Mouse (Mus musculus) layer of hippocampus, adult 2 months (tissue): ENCODE results near the gene BC049730. TPM values are rescaled to one million over a fixed set of nuclear protein-coding genes. Genes with fewer than 3 reads are reported as not detected.
"Not testable (repeated sequence)": the region's sequence is repeated elsewhere in the genome, so short reads cannot be mapped to it uniquely, and the experiment has no call there.

Experiments used
- DNase-seq, 2 experiments: peaks; one replicate each; pipeline ENCODE4 v3.0.0; 2022; ENCODE audit warnings: low spot score in 2 of 2
- H3K27ac ChIP-seq: fragments of 200-600 bp; 2 replicates; pipeline ENCODE4 v1.8.1; 2022
- H3K4me3 ChIP-seq: fragments of 200-600 bp; 2 replicates; pipeline ENCODE4 v1.8.1; 2022; ENCODE audit warnings: mild to moderate bottlenecking
- CTCF ChIP-seq: fragments of 200-600 bp; conservative IDR thresholded peaks from 2 replicates; pipeline ENCODE4 v1.8.1; 2022; ENCODE audit warnings: antibody characterized with exemption, mild to moderate bottlenecking, moderate library complexity
- long read RNA-seq, 2 experiments: library from polyadenylated mRNA; stranded (forward); transcript quantifications; one replicate each; pipeline ENCODE4 v2.0.0; 2021; ENCODE audit warnings: borderline mapping rate in 2 of 2
- total RNA-seq, 2 experiments: library from RNA; stranded (reverse); gene quantifications; 2 replicates each; pipeline ENCODE4 v1.2.3; 2021

BC049730 gene
- not detected for total RNA-seq
- long read RNA-seq, experiment 1 = 0 reads
- long read RNA-seq, experiment 2 = 0 reads

DNA sequence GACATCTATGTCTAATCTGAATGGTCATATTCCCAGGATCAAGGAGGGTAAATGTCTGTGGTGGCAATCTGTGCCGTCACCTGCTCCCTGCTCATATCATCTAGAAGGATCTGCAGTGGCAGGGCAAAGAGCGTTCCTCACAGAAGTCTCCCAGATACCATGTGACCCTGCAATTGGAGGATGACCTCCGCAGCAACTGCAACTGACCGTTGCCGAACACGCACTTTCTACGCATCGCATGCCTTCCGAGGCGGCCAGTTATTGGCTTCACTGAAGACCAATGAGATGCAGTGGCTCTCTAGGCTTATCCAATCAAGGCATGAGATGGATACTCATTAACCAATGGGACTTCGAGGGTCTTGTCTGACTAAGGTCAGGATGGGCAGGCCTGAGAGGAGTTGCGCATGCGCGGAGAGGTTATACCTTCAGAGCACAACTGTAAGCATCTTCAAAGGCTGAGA, at the start of gene BC049730:
BC049730 (plus strand) TSS at position 411 of the 461 bp plus-strand sequence.
- no peak for DNase-seq
- no peak for TF ChIP-seq CTCF
- H3K27ac ChIP-seq = no peak within 1 kb of the TSS
- no peak within 1 kb of the TSS for H3K4me3 ChIP-seq

DNA sequence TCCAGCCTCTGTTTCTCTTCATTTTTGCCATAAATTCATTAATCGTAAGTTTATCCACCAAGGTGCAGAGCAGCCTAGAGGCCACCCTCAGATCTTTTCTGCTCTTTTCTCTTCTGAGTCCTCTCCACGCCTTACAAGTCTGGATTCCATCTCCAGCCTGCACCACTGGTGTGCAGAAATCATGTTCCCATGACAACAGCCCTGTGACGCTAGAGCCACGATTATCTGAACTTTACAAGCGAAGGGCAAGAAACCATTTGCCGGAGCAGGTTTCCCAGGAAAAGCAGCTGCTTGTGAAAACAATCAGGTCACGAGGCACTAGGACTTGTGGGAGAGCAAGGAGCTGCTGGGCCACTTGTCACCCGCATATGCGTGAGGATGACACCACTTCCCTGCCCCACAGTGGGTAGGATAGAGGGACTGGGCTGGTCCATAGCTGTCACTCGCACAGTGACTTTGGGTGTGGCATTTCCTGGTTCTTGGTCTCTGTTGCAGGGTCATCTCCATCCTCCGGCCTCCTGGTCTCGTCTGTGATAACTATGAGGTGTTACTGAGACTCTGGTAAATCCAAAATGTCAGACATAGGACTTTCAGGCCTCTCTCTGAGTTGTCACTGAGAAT, 49.2 kb upstream of the BC049730 start:
- peak in 1 of 2 experiments; percentile 12 for DNase-seq
- H3K27ac ChIP-seq = no peak overlapping the region
- H3K4me3 ChIP-seq = no peak overlapping the region
- no peak for TF ChIP-seq CTCF

DNA sequence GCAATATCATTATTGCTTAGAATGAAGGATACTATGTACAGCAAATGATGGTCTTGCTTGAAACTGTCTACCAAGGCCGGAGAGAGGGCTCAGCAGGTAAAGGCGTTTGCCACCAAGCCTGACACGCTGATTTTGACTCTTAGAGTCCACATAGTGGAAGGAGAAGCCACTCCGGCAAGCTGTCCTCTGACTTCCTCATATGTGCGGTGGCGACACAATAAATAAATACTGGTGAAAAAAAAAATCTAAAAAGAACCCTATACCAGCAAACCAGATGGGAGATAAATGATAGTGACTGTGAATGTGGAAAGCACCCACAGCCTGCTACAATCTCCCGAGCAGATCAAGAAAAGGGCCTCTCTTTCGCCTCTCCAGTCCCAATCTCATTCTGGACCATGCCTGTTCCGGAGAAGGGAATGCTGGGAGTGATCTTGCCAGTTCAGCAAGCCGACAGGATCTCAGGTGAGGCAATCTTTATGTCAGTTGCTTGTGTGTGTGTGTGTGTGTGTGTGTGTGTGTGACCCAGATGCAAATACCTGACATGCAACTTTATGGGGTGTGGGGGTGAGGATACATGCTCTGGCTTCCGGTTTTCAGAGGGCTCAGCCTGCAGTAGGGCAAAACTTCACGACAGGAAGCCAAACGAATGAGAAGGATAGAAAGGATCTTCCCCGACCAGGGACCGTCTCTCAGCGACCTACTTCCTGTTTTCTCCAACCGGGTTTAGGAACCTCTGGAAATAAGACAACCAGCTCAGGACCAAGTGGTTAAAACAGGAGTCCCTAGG, 47.7 kb upstream of the BC049730 start:
- no peak for TF ChIP-seq CTCF
- no peak overlapping the region for H3K4me3 ChIP-seq
- H3K27ac ChIP-seq = no peak overlapping the region
- DNase-seq = no peak

DNA sequence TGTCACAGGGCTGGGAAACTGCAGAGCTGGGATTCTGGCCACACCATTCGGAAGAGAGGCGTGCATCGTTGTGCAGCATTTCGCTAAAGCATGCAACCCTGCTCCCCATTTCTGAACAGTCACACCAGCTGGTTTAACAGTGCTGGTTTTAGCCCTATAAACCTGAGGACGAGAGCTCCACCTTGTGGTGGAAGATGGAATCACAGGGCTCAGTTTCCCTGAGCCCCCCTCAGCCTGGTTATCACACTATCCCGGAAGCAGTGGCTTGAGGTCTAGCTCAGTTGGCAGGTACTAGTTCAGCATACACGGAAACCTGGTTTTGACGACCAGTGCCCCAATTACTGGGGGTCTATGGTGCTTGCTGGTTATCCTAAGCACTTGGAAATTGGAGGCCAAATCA, 46.5 kb upstream of the BC049730 start:
- peak; percentile 96 for TF ChIP-seq CTCF
- DNase-seq = peak; percentile 34 to 79
- H3K4me3 ChIP-seq = no peak overlapping the region
- no peak overlapping the region for H3K27ac ChIP-seq

DNA sequence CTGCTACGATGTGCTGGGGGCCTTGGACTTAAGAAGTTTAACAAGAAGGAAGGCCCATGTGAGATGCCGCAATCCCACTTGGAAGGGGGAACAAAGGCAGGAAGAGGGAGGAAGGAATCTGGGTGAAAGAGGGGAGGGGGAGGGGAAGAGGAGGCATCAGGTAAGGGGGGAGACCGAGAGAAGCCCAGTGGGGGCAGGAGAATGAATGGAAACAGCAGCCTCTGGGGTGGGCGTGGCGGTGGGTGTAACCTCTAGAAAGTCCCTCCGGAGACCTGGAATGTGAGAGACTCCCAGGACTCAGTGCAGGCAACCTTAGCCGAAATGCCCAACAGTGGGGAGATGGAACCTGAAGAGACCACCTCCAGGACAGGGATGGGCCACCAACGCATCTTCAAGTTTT, 44.7 kb upstream of the BC049730 start:
- TF ChIP-seq CTCF = no peak
- Histone ChIP-seq H3K27ac (no peak overlapping the region), H3K4me3 (no peak overlapping the region)
- no peak for DNase-seq

DNA sequence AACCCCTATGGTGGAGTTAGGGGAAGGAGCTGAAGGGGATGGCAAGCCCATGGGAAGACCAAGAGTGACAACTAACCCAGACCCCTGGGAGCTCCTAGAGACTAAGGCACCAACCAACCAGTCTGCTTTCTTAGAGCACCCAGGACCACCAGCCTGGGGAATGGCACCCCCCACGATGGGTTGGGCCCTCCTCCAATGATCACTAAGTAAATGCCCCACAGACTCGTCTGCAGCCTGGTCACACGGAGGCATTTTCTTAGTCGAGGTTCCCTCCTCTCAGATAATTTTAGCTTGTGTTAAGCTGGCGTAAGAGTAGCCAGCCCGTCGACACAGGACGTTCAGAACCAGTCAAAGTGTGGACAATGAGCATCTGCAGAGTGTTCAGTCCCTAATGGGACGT, 44.1 kb upstream of the BC049730 start:
- Histone ChIP-seq H3K27ac (no peak overlapping the region), H3K4me3 (no peak overlapping the region)
- no peak for DNase-seq
- TF ChIP-seq CTCF = no peak

DNA sequence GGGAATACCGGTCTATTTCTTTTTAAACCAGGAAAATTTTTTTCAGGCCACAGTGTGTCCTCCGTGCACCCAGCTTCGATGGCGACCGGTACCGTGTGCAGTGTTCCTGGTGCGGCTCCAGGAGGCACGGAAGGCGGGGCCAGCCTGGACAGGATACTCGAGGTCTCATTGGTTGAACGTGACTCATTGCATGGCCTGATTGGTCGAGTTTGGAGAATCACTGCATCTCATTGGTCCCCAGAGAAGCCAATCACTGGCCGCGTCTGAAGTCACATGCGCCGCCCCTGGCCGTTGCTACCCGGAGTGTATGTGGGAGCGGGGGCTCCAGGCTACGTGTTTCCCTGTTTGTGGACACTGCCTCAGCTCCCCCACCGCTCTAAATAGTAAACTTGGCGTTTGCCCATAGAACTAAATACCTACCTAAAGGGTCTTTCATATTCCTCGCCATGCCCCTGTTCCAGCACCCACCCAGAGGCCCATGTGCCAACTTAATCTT, 37.0 kb upstream of the BC049730 start:
- H3K4me3 ChIP-seq = no peak overlapping the region
- DNase-seq = no peak
- H3K27ac ChIP-seq = no peak overlapping the region
- no peak for TF ChIP-seq CTCF

DNA sequence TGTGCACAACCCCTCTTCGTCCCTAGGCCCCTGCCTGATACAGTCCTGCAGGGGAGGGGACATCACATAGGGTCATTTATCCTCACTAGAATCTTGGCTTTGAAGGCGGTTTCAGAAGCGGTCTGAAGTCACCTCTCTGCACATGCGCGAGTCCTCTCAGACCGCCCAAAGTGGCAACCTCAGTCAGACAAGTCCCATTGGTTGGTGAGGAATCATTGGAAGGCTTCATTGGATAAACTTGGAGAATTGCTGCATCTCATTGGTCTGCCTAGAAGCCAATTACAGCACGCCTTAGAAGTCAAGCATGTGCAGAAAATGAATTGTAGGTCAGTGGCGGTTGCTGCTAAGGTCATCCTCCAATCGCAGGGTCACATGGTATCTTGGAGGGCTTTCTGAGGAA, 32.5 kb upstream of the BC049730 start, which contains the start of gene Tex101:
Tex101 (minus strand) TSS at position 101 of the 400 bp plus-strand sequence.
- no peak for DNase-seq
- no peak within 1 kb of the TSS for H3K4me3 ChIP-seq
- no peak within 1 kb of the TSS for H3K27ac ChIP-seq
- no peak for TF ChIP-seq CTCF

DNA sequence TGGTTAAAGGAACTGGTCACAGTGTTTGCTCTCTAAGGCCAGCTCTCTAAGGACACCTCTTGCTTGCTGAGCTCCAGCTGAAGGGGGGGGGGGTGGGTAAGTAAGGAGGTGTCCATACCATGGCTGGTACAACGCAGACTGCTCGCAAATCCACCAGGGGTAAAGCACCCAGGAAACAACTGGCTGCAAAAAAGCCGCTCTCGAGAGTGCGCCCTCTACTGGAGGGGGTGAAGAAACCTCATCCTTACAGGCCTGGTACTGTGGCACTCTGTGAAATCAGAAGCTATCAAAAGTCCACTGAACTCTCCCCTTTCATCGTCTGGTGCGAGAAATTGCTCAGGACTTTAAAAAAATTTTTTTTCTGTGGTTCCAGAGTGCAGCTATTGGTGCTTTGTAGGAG, 24.9 kb upstream of the BC049730 start:
- TF ChIP-seq CTCF = peak; percentile 49
- H3K4me3 ChIP-seq, DNase-seq, H3K27ac ChIP-seq: not testable (repeated sequence)

DNA sequence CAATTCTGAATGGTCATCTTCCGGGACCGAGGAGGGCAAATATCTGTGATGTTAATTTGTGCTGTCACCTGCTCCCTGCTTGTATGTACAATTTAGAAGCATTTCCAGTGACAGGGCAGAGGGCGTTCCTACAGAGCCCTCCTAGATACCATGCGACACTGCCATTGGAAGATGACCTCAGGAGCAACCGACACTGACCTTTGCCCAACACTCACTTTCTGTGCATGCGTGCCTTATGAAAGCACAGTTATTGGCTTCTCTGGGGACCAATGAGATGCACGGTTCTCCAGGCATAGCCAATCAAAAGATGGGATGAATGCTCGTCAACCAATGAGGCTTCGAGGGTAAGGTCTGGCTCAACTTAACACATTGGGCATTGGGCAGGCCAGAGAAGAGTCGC, 21.5 kb upstream of the BC049730 start:
- H3K4me3 ChIP-seq, H3K27ac ChIP-seq, DNase-seq: not testable (repeated sequence)

DNA sequence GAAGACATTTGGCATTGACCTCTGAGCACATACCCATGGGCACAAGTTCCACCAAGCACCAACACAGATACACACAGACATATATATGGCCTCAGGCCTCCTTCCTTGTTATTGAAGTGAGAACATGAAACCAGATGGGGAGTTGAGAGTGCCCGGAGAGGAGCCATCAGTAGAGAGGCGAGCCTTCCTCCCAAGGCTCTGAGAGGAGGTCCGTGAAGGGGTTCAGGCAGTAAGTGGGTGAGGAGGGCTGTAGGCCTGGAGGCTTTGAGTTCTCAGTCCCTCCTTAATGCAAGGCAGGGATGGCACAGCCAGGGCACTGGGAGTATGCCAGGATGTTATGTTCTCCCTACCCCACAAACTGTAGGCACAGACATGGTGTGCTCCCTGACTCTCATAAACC, 16.3 kb upstream of the BC049730 start:
- not testable (repeated sequence) for DNase-seq

DNA sequence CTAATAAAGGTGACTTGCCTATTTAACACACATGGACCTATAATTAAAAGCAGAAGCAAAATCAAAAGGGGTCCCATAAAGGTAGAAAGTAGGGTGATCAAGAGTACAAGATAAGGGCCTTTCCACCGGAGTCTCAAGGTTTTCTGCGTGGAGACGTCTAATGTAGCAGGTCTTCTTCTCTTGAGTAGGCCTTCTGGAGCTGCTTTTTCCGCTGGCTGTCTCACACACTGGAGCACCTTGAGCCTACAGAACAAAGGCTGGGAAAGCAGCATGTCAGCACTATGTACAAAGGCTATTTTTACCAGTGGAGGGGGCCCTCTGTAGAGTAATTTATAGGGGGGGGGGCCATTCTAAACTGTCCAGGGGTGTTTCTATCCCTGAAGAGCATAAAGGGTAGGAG, 11.2 kb upstream of the BC049730 start:
- H3K4me3 ChIP-seq, DNase-seq, H3K27ac ChIP-seq: not testable (repeated sequence)

More for the DNA sequence above, 16.3 kb upstream of the BC049730 start:
- not testable (repeated sequence) for H3K27ac ChIP-seq, H3K4me3 ChIP-seq

DNA sequence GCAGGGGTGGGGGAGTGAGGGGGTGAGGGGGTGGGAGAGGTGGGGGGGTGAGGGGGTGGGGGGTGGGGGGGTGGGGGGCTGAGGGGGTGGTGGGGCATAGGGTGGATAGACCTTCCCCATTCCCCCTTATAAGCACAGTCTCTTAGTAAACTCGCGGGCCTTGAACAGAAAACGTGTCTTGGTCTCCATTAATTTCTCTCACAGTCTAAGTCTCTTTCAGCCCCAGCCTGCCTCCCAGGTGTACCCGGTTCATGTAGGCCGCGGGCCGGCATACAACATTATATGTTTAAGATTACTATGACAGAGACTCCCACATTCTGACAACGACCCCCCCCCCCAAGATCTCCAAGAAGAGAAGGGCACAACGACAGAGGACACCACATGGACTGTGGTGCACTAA, 6.2 kb upstream of the BC049730 start:
- DNase-seq, H3K4me3 ChIP-seq, H3K27ac ChIP-seq: not testable (repeated sequence)

DNA sequence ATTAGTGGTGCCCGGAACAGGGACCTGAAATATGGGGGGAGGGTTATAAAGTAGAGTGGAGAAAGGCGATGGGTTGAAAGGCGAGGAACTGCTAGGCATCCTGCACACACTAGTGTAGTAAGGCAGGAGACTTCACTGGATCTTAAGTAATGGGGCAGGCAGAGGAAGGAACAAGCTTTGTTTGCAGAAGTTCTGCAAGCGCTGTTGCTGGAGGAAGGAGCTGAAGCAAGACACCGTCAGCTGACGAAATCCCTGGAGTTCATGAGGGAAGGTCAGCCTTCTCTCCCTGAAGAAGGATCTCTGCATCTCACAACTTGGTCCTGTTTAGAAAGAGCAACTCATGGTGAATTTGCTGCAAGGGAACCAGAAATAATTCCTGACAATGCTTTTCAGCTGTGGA, 6.0 kb downstream of the BC049730 start:
- Histone ChIP-seq H3K4me3 (no peak overlapping the region), H3K27ac (peak overlapping the region; percentile 59)
- DNase-seq = no peak
- TF ChIP-seq CTCF = no peak

DNA sequence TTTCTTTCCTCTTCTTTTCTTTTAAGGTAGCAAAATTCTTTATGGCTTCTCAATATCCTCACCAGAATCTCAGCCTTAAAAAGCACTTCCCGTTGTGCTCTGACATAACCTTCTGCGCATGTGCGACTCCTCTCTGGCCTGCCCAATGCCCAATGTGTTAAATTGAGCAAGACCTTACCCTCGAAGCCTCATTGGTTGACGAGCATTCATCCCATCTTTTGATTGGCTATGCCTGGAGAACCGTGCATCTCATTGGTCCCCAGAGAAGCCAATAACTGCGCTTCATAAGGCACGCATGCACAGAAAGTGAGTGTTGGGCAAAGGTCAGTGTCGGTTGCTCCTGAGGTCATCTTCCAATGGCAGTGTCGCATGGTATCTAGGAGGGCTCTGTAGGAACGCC, 17.8 kb downstream of the BC049730 start, which contains the start of gene Gm4763:
Gm4763 (minus strand) TSS at position 101 of the 400 bp plus-strand sequence.
- not testable (repeated sequence) for DNase-seq, H3K4me3 ChIP-seq, H3K27ac ChIP-seq
